Mouse (Mus musculus) limb, embryonic 11.5 days (tissue): ENCODE measurements around the gene Rdh16. TPM values are rescaled to one million over a fixed set of nuclear protein-coding genes. Genes with fewer than 3 reads are reported as not detected.
"Not testable (repeated sequence)": the region's sequence is repeated elsewhere in the genome, so short reads cannot be mapped to it uniquely, and the experiment has no call there.

Experiments used
- ATAC-seq: fragments of 200-750 bp; cut with Nextera tagmentation; 2 replicates; pipeline ENCODE4 v1.8.0; 2017; ENCODE audit warnings: low read depth; ENCODE audit not compliant: insufficient number of reproducible peaks, low FRiP score, low TSS enrichment
- DNase-seq: peaks from one replicate; pipeline ENCODE4 v3.0.0-alpha.2; 2015; ENCODE audit warnings: low spot score
- H3K27ac ChIP-seq: fragments of 300-500 bp; sonication (generic); replicated peaks from 2 replicates; pipeline ENCODE4 v1.5.1; 2014; ENCODE audit warnings: low read depth, mild to moderate bottlenecking, low read length
- H3K27me3 ChIP-seq: fragments of 300-500 bp; sonication (generic); 2 replicates; pipeline ENCODE4 v1.6.1; 2014; ENCODE audit warnings: mild to moderate bottlenecking, low read length, mixed read lengths; ENCODE audit not compliant: control insufficient read depth, insufficient read depth
- H3K36me3 ChIP-seq: fragments of 300-500 bp; sonication (generic); 2 replicates; pipeline ENCODE4 v1.6.1; 2014; ENCODE audit warnings: mild to moderate bottlenecking, low read length, moderate library complexity, mixed read lengths; ENCODE audit not compliant: control insufficient read depth, insufficient read depth
- H3K4me1 ChIP-seq: fragments of 300-500 bp; sonication (generic); 2 replicates; pipeline ENCODE4 v1.6.1; 2014; ENCODE audit warnings: low read length, mixed read lengths; ENCODE audit not compliant: control insufficient read depth, insufficient read depth
- H3K4me2 ChIP-seq: fragments of 300-500 bp; sonication (generic); 2 replicates; pipeline ENCODE4 v1.6.1; 2014; ENCODE audit warnings: low read depth, mild to moderate bottlenecking, moderate library complexity; ENCODE audit not compliant: severe bottlenecking
- H3K4me3 ChIP-seq: fragments of 300-500 bp; sonication (generic); 2 replicates; pipeline ENCODE4 v1.5.1; 2014; ENCODE audit warnings: low read depth, low read length
- H3K9ac ChIP-seq: fragments of 300-500 bp; sonication (generic); 2 replicates; pipeline ENCODE4 v1.6.1; 2014; ENCODE audit warnings: mild to moderate bottlenecking, low read length
- H3K9me3 ChIP-seq: fragments of 300-500 bp; sonication (generic); 2 replicates; pipeline ENCODE4 v1.6.1; 2016; ENCODE audit warnings: low read length; ENCODE audit not compliant: control insufficient read depth
- WGBS: fragments of 180-500 bp; shearing (Covaris S2); extraction: QIAGEN DNeasy Blood & Tissue Kit; methylation state at CpG from one replicate; pipeline ENCODE4 v1.1.7; 2014; 5-methylcytosine and 5-hydroxymethylcytosine counted together
- polyA plus RNA-seq: library from polyadenylated mRNA; unstranded; fragments of >200 nt; fragmentation: Nextera tagmentation; extraction: Ambion mirVana; gene quantifications from 2 replicates; pipeline ENCODE4 v1.2.1, GENCODE M21; 2014

Gene Rdh16
- polyA plus RNA-seq, 1 experiment from 2014 or later: not detected

DNA sequence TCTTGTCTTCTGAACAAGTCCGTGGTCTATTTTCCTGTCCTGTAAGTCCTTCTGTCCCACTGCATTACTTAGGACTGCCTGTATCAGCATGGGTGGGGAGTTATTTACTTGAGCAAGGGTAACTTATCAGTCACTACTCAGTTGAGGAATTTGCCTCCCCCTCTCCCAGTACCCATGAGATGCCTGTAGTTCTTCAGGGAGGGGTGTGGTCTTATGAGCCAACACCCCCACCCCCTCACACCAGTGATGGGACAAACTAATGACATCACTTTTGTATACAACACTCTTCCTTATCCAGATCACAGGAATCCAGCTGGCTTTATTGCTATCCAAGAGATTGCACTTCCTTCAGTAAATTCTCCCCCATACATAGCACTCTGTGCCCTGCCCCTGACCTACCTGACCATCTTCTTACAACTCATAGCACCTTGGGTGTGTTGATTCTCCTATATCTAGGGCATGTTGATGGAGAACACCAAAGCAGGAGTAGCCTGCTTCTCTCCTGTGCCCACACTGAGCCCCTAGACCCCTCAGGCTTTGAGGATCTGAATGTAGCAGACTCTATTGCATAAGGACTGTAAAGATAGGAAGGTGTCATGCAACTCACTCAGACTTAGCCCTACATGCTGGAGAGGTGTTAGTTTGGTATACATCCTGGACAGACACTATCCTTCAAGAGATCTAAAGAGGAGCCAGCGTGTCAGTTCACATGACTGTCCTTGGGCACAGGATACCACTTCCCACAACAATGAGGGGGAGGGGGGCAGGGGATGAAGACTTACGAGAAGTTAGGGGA, 77.5 kb downstream of the Rdh16 start:
- ATAC-seq: no peak
- 75% methylated on average over 3 of the region's 3 CpGs for WGBS
- DNase-seq: no peak
- H3K9ac ChIP-seq: no peak overlapping the region
- no peaks in the 10 kb centered on the region for H3K27me3 ChIP-seq
- no peak overlapping the region for H3K4me3 ChIP-seq
- H3K27ac ChIP-seq: no peak overlapping the region
- H3K4me1 ChIP-seq: no peaks in the 10 kb centered on the region
- H3K9me3 ChIP-seq: no peaks in the 10 kb centered on the region
- H3K36me3 ChIP-seq: no peaks in the 10 kb centered on the region
- no peak overlapping the region for H3K4me2 ChIP-seq

- H3K9me3 ChIP-seq: no peaks in the 10 kb centered on the region
- DNase-seq: no peak
- no peak for ATAC-seq
These were observed 78.3 kb downstream of the Rdh16 start for GRCm38 (mm10) chr10:127879155-127879688.

DNA sequence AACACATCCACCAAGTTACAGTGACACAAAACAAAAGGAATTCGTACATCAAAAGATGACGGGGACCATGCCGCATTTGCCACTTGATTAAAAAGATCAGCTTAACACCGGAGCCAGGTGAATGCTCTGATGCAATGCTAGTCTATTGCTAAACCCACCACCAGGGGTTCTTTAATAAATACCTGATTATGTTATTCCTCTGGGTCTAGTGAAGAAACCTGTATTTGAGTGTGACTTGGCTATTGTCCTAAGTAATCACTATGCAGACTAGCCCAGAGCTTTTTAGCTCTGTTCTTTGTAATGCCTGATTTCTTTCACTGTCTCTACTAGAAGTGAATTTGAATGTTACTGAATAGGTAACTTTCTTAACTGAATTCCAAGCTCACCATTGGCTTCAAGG, 80.1 kb downstream of the Rdh16 start:
- no peak for DNase-seq
- ATAC-seq: no peak
- no peak overlapping the region for H3K4me2 ChIP-seq
- H3K4me3 ChIP-seq: no peak overlapping the region
- no peaks in the 10 kb centered on the region for H3K36me3 ChIP-seq
- 92% methylated on average over 4 of the region's 4 CpGs for WGBS
- H3K4me1 ChIP-seq: no peaks in the 10 kb centered on the region
- no peak overlapping the region for H3K9ac ChIP-seq
- H3K27me3 ChIP-seq: no peaks in the 10 kb centered on the region
- H3K9me3 ChIP-seq: no peaks in the 10 kb centered on the region
- H3K27ac ChIP-seq: no peak overlapping the region

More at GRCm38 (mm10) chr10:127879155-127879688, 78.3 kb downstream of the Rdh16 start:
- no peak overlapping the region for H3K4me2 ChIP-seq
- 80% methylated on average over 3 of the region's 3 CpGs for WGBS
- no peaks in the 10 kb centered on the region for H3K4me1 ChIP-seq
- no peak overlapping the region for H3K9ac ChIP-seq
- no peak overlapping the region for H3K4me3 ChIP-seq
- no peak overlapping the region for H3K27ac ChIP-seq
- H3K27me3 ChIP-seq: no peaks in the 10 kb centered on the region
- no peaks in the 10 kb centered on the region for H3K36me3 ChIP-seq

DNA sequence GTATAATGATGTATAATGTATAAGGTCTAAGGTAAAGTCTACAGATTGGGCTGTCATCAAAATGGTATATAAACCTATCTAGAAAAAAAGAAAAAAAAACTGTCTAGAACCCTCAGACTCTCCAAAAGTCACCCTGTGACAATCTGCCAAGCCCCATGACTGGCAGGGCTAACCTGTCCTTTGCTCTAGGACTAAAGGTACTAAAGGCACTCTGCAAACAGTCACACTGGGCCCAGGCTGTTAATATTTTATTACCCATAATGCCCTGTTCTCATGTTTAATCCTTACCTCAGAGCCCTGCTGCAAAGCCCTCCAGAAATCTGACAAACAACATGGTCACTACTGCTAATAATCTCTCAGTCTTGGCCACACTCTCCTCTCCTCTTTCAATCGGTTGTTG, 85.6 kb downstream of the Rdh16 start:
- H3K4me1 ChIP-seq: no peaks in the 10 kb centered on the region
- H3K9ac ChIP-seq: no peak overlapping the region
- no peak for DNase-seq
- 81% methylated on average over 1 of the region's 1 CpGs for WGBS
- no peaks in the 10 kb centered on the region for H3K27me3 ChIP-seq
- no peaks in the 10 kb centered on the region for H3K9me3 ChIP-seq
- H3K4me3 ChIP-seq: no peak overlapping the region
- ATAC-seq: no peak
- H3K27ac ChIP-seq: no peak overlapping the region
- H3K4me2 ChIP-seq: no peak overlapping the region
- H3K36me3 ChIP-seq: no peaks in the 10 kb centered on the region

DNA sequence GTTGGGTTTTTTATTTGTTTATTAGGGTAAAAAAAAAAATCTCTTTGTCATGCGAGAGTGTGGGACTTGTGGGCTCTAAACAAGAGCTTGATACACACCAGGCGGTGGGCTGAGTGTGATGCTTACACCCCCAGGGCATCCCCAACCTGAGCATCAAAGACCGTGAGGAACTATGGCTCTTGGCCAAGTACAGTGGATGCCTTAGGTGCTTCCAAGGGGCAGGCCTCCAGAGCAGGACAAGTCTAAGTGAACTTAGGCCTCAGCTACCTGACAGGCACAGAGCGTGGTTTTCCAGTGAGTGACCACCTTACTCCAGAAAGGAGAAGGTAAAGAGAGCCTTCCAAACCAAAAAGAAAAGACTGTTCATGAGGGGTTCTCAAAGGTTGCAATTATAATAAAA, 86.0 kb downstream of the Rdh16 start:
- no peak overlapping the region for H3K9ac ChIP-seq
- 82% methylated on average over 4 of the region's 4 CpGs for WGBS
- H3K36me3 ChIP-seq: no peaks in the 10 kb centered on the region
- no peaks in the 10 kb centered on the region for H3K9me3 ChIP-seq
- no peaks in the 10 kb centered on the region for H3K27me3 ChIP-seq
- no peak overlapping the region for H3K4me2 ChIP-seq
- no peak overlapping the region for H3K27ac ChIP-seq
- DNase-seq (no peak), ATAC-seq (no peak)
- H3K4me3 ChIP-seq: no peak overlapping the region
- H3K4me1 ChIP-seq: no peaks in the 10 kb centered on the region

DNA sequence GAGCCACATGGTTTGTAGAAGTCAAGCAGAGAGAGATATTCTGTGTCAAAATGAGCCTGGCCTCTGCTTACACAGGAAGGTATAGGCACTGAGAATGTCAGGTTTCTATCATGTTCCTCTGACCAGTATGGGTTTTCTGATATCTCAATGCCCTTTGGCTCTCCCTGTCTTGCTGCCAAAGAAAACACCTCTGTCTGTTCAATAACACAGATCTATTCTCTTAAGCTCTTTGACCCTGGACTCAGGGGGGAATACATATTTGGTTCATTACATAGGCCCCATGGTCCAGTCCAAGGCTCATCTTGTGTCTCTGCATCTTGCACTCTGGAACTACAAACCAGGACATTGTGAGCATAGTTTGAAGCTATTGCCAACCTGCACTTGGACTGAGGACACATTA, 87.7 kb downstream of the Rdh16 start, which contains the start of gene Rdh7:
Gene Rdh7 (minus strand): TSS at position 213 of the 400 bp plus-strand sequence.
- no peak within 1 kb of the TSS for H3K4me3 ChIP-seq
- no peak within 1 kb of the TSS for H3K4me2 ChIP-seq
- H3K4me1 ChIP-seq: no peaks in the 10 kb centered on the region
- ATAC-seq (no peak), DNase-seq (no peak)
- H3K36me3 ChIP-seq: no peaks in the 10 kb centered on the region
- no peaks in the 10 kb centered on the region for H3K27me3 ChIP-seq
- no peak within 1 kb of the TSS for H3K27ac ChIP-seq
- H3K9ac ChIP-seq: no peak within 1 kb of the TSS
- no peaks in the 10 kb centered on the region for H3K9me3 ChIP-seq

DNA sequence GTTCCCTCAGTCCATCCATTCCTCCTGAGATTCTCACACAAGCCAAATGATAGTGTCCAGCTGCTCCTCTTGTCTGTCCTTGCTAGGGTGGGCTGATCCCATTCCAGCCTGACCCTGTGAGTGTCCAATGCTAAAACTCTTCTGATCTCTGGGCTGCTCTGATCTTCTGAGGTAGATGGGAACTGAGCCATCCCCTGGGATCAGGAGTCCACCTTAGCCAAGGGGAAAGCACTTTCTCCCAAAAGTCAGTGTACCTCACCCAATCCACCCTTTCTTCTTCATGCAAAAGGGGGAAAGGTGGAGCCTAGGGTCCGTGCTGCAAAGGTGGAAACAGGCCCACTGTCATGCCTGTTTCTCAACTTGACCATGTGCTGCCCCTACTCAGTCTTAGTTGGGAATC, 90.5 kb downstream of the Rdh16 start:
- Histone ChIP-seq H3K9me3 (no peaks in the 10 kb centered on the region), H3K4me1 (no peaks in the 10 kb centered on the region), H3K4me3 (no peak overlapping the region), H3K27ac (no peak overlapping the region), H3K27me3 (no peaks in the 10 kb centered on the region), H3K36me3 (no peaks in the 10 kb centered on the region), H3K4me2 (no peak overlapping the region), H3K9ac (no peak overlapping the region)
- no peak for DNase-seq
- ATAC-seq: no peak
- WGBS: 83% methylated on average over 1 of the region's 1 CpGs

DNA sequence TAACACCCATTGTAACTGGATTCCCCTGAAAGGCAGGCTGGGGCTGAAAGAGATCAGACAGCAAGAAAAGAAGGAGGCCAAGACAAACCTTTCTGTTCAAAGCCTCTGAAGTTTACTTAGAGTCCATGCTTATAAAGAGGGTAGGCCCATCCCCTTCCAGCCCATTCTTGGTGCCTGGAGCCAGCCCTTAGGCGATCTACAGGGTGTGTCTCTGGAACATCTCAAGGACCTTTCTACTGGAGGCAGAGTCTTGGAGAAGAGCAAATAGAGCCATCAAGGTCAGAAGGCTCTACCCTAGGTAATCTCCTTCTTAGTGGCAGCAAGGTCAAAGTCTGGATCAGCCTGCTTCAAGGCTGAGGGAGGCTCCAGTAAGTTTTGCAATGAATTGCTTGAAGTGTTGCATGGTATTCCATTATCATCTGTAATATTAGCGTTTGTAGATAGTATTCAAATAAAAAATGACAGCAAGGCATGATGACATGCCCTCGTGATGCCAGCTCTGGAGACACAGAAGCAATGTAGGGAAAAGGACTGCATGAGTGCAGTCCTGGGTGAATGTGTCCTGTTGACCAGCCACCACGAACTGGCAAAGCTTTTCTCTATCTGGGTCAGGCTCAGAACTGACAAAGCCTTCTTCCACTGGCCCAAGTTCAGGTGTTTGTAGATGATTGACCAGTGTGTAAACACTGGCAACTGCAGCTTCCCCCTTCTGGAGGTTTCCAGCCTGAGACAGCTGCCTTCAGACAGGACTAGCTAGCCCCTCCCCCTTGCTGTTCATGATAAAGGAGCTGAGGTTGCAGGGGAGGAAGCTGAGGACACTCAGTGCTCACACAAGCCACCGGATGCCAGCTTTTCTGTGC, 92.4 kb downstream of the Rdh16 start:
- not testable (repeated sequence) for ATAC-seq, H3K27me3 ChIP-seq, H3K4me3 ChIP-seq, H3K9ac ChIP-seq, H3K27ac ChIP-seq, H3K4me1 ChIP-seq, H3K9me3 ChIP-seq, H3K36me3 ChIP-seq, H3K4me2 ChIP-seq, DNase-seq
- WGBS: 70% methylated on average over 5 of the region's 5 CpGs
